Mouse (Mus musculus) heart, embryonic 11.5 days (tissue): ENCODE measurements around the gene Cacna1a. TPM values are rescaled to one million over a fixed set of nuclear protein-coding genes. Genes with fewer than 3 reads are reported as not detected.
A peak's percentile ranks its signal among the peaks of the same experiment; 100 is the strongest.

Experiments used
- ATAC-seq: fragments of 200-750 bp; cut with Nextera tagmentation; replicated peaks from 2 replicates; pipeline ENCODE4 v1.8.0; 2017; ENCODE audit warnings: moderate library complexity; ENCODE audit not compliant: insufficient number of reproducible peaks, low FRiP score, low TSS enrichment
- H3K27ac ChIP-seq: fragments of 300-500 bp; sonication (generic); 2 replicates; pipeline ENCODE4 v1.5.1; 2014; ENCODE audit warnings: mild to moderate bottlenecking, low read depth, low read length
- H3K27me3 ChIP-seq: fragments of 300-500 bp; sonication (generic); 2 replicates; pipeline ENCODE4 v1.6.1; 2014; ENCODE audit warnings: mild to moderate bottlenecking, low read length, mixed read lengths; ENCODE audit not compliant: control insufficient read depth, insufficient read depth
- H3K36me3 ChIP-seq: fragments of 300-500 bp; sonication (generic); 2 replicates; pipeline ENCODE4 v1.6.1; 2014; ENCODE audit warnings: mild to moderate bottlenecking, low read length, moderate library complexity, mixed read lengths; ENCODE audit not compliant: control insufficient read depth, insufficient read depth
- H3K4me1 ChIP-seq: fragments of 300-500 bp; sonication (generic); 2 replicates; pipeline ENCODE4 v1.6.1; 2014; ENCODE audit warnings: low read length; ENCODE audit not compliant: control insufficient read depth, insufficient read depth
- H3K4me2 ChIP-seq: fragments of 300-500 bp; sonication (generic); 2 replicates; pipeline ENCODE4 v1.6.1; 2014; ENCODE audit warnings: mild to moderate bottlenecking, moderate library complexity
- H3K4me3 ChIP-seq: fragments of 300-500 bp; sonication (generic); 2 replicates; pipeline ENCODE4 v1.5.1; 2014; ENCODE audit warnings: low read depth, low read length
- H3K9ac ChIP-seq: fragments of 300-500 bp; sonication (generic); 2 replicates; pipeline ENCODE4 v1.6.1; 2014; ENCODE audit warnings: mild to moderate bottlenecking, low read depth, low read length, moderate library complexity
- H3K9me3 ChIP-seq: fragments of 300-500 bp; sonication (generic); replicated peaks from 2 replicates; pipeline ENCODE4 v1.6.1; 2016; ENCODE audit warnings: low read length; ENCODE audit not compliant: control insufficient read depth
- WGBS: fragments of 180-500 bp; shearing (Covaris S2); extraction: QIAGEN DNeasy Blood & Tissue Kit; methylation state at CpG from one replicate; pipeline ENCODE4 v1.1.7; 2014; ENCODE audit not compliant: insufficient replicate concordance; 5-methylcytosine and 5-hydroxymethylcytosine counted together
- polyA plus RNA-seq: library from polyadenylated mRNA; unstranded; fragments of >200 nt; fragmentation: Nextera tagmentation; extraction: Ambion mirVana; gene quantifications from 2 replicates; pipeline ENCODE4 v1.2.1, GENCODE M21; 2014

Gene Cacna1a
- polyA plus RNA-seq, 1 experiment from 2014 or later: 6.3 TPM

- Histone ChIP-seq H3K27me3 (no peaks in the 10 kb centered on the region), H3K36me3 (no peaks in the 10 kb centered on the region), H3K27ac (no peak overlapping the region), H3K9me3 (no peaks in the 10 kb centered on the region), H3K4me3 (no peak overlapping the region), H3K9ac (no peak overlapping the region), H3K4me1 (no peaks in the 10 kb centered on the region), H3K4me2 (no peak overlapping the region)
- no peak for ATAC-seq
- 77% methylated on average over 7 of the region's 7 CpGs for WGBS
Observed at GRCm38 (mm10) chr8:84381676-84382075, 6.6 kb upstream of the Cacna1a start.

- no peak overlapping the region for H3K4me3 ChIP-seq
- no peak overlapping the region for H3K9ac ChIP-seq
- WGBS: 64% methylated on average over 9 of the region's 9 CpGs
- H3K9me3 ChIP-seq: no peaks in the 10 kb centered on the region
- H3K27me3 ChIP-seq: no peaks in the 10 kb centered on the region
- no peak for ATAC-seq
- no peak overlapping the region for H3K27ac ChIP-seq
- H3K4me2 ChIP-seq: no peak overlapping the region
- H3K4me1 ChIP-seq: no peaks in the 10 kb centered on the region
- no peaks in the 10 kb centered on the region for H3K36me3 ChIP-seq
Observed at GRCm38 (mm10) chr8:84388773-84389172, 533 bp downstream of the Cacna1a start.

- WGBS: 79% methylated on average over 3 of the region's 3 CpGs
- no peak for ATAC-seq
Observed at GRCm38 (mm10) chr8:84389173-84389572, 933 bp downstream of the Cacna1a start.

GRCm38 (mm10) chr8:84391611-84392010 lies 3.4 kb downstream of the Cacna1a start:
- no peaks in the 10 kb centered on the region for H3K36me3 ChIP-seq
- H3K9me3 ChIP-seq: no peaks in the 10 kb centered on the region
- no peak overlapping the region for H3K27ac ChIP-seq
- ATAC-seq: no peak
- no peaks in the 10 kb centered on the region for H3K27me3 ChIP-seq
- H3K9ac ChIP-seq: no peak overlapping the region
- H3K4me3 ChIP-seq: no peak overlapping the region
- WGBS: 82% methylated on average over 5 of the region's 5 CpGs
- H3K4me1 ChIP-seq: no peaks in the 10 kb centered on the region
- no peak overlapping the region for H3K4me2 ChIP-seq

More at GRCm38 (mm10) chr8:84389173-84389572, 933 bp downstream of the Cacna1a start:
- Histone ChIP-seq H3K4me3 (no peak overlapping the region), H3K9me3 (no peaks in the 10 kb centered on the region), H3K9ac (no peak overlapping the region), H3K27me3 (no peaks in the 10 kb centered on the region), H3K36me3 (no peaks in the 10 kb centered on the region), H3K4me2 (no peak overlapping the region), H3K27ac (no peak overlapping the region), H3K4me1 (no peaks in the 10 kb centered on the region)

GRCm38 (mm10) chr8:84395751-84396457 lies 7.7 kb downstream of the Cacna1a start:
- 63% methylated on average over 6 of the region's 6 CpGs for WGBS
- no peak overlapping the region for H3K4me2 ChIP-seq
- no peaks in the 10 kb centered on the region for H3K27me3 ChIP-seq
- no peak for ATAC-seq
- H3K27ac ChIP-seq: no peak overlapping the region
- no peak overlapping the region for H3K4me3 ChIP-seq
- no peaks in the 10 kb centered on the region for H3K4me1 ChIP-seq
- H3K9ac ChIP-seq: no peak overlapping the region
- no peaks in the 10 kb centered on the region for H3K36me3 ChIP-seq
- H3K9me3 ChIP-seq: no peaks in the 10 kb centered on the region

- peak overlapping the region; percentile 62 for H3K4me3 ChIP-seq
- 0 out of 2 replicates have a peak, but pooled peaks have one; percentile 41 for ATAC-seq
- H3K4me1 ChIP-seq: no peaks in the 10 kb centered on the region
- WGBS: 2% methylated on average over 71 of the region's 72 CpGs
- no peaks in the 10 kb centered on the region for H3K36me3 ChIP-seq
- H3K27me3 ChIP-seq: peaks cover 61% of the 10 kb centered on the region
- H3K9me3 ChIP-seq: peaks cover 4% of the 10 kb centered on the region
- no peak overlapping the region for H3K27ac ChIP-seq
- H3K4me2 ChIP-seq: peak overlapping the region; percentile 97
- peak overlapping the region; percentile 58; the same call in 1 of the 2 replicates for H3K9ac ChIP-seq
Observed at GRCm38 (mm10) chr8:84413886-84414851, 25.9 kb downstream of the Cacna1a start.

GRCm38 (mm10) chr8:84414918-84415317 lies 26.7 kb downstream of the Cacna1a start:
- no peaks in the 10 kb centered on the region for H3K4me1 ChIP-seq
- H3K27me3 ChIP-seq: peaks cover 61% of the 10 kb centered on the region
- H3K9ac ChIP-seq: peak overlapping the region; percentile 59; the same call in 1 of the 2 replicates
- H3K36me3 ChIP-seq: no peaks in the 10 kb centered on the region
- ATAC-seq: no peak
- peak overlapping the region; percentile 97 for H3K4me2 ChIP-seq
- no peak overlapping the region for H3K27ac ChIP-seq
- WGBS: under 1% methylated on average over 20 of the region's 20 CpGs
- H3K4me3 ChIP-seq: peak overlapping the region; percentile 62
- peaks cover 4% of the 10 kb centered on the region for H3K9me3 ChIP-seq

- ATAC-seq: peak; percentile 52
- peak overlapping the region; percentile 97 for H3K4me2 ChIP-seq
- H3K27me3 ChIP-seq: peaks cover 64% of the 10 kb centered on the region
- 1% methylated on average over 46 of the region's 64 CpGs for WGBS
- peaks cover 4% of the 10 kb centered on the region for H3K9me3 ChIP-seq
- H3K4me3 ChIP-seq: peak overlapping the region; percentile 62
- H3K27ac ChIP-seq: no peak overlapping the region
- no peaks in the 10 kb centered on the region for H3K4me1 ChIP-seq
- H3K9ac ChIP-seq: peak overlapping the region; percentile 59; the same call in 1 of the 2 replicates
- H3K36me3 ChIP-seq: no peaks in the 10 kb centered on the region
Observed at GRCm38 (mm10) chr8:84415378-84415898, 27.2 kb downstream of the Cacna1a start.
